Mouse (Mus musculus): ENCODE measurements at regions not wholly inside any gene's neighbourhood (a gene's known extent, or its start where the extent isn't known, plus 50 kb on each side); places are given as distances from the start of the nearest gene placed in this dataset.
A peak's percentile ranks its signal among the peaks of the same experiment; 100 is the strongest.
"Not testable (repeated sequence)": the region's sequence is repeated elsewhere in the genome, so short reads cannot be mapped to it uniquely, and the experiment has no call there.

- ATAC-seq (ENCODE audit: insufficient number of reproducible peaks, low FRiP score) = no peak
- no peak overlapping the region for H3K4me3 ChIP-seq
- 0 out of 2 replicates have a peak, but pooled peaks cover 2% of the 10 kb centered on the region for H3K4me1 ChIP-seq (replicated peaks)
- 72% methylated on average over 7 of the region's 7 CpGs for WGBS
- H3K27me3 ChIP-seq (replicated peaks) = 0 out of 2 replicates have a peak, but pooled peaks cover 4% of the 10 kb centered on the region
- H3K27ac ChIP-seq (ENCODE audit: poor library complexity, severe bottlenecking) = no peak overlapping the region
- no peaks in the 10 kb centered on the region; the same call in 1 of the 2 replicates for H3K9me3 ChIP-seq (replicated peaks)
- no peak overlapping the region for H3K9ac ChIP-seq
- no peaks in the 10 kb centered on the region for H3K36me3 ChIP-seq
- H3K4me2 ChIP-seq = no peak overlapping the region
Observed at GRCm38 (mm10) chr13:97347696-97348095, 106.8 kb downstream of the Enc1 start.

- peaks cover 3% of the 10 kb centered on the region for H3K4me1 ChIP-seq (replicated peaks)
- H3K9ac ChIP-seq = no peak overlapping the region
- no peaks in the 10 kb centered on the region for H3K27me3 ChIP-seq (replicated peaks)
- no peaks in the 10 kb centered on the region; the same call in 1 of the 2 replicates for H3K9me3 ChIP-seq (replicated peaks)
- H3K36me3 ChIP-seq = no peaks in the 10 kb centered on the region
- no peak overlapping the region for H3K4me3 ChIP-seq
- H3K27ac ChIP-seq (ENCODE audit: poor library complexity, severe bottlenecking) = no peak overlapping the region
- ATAC-seq (ENCODE audit: insufficient number of reproducible peaks, low FRiP score) = no peak
- 50% methylated on average over 7 of the region's 7 CpGs for WGBS
- no peak overlapping the region for H3K4me2 ChIP-seq
Observed at GRCm38 (mm10) chr13:97341218-97341889, 100.4 kb downstream of the Enc1 start.

GRCm38 (mm10) chr13:97337954-97338353 is 97.0 kb downstream of the Enc1 start:
- Histone ChIP-seq H3K36me3 (no peaks in the 10 kb centered on the region), H3K9ac (no peak overlapping the region), H3K9me3 (replicated peaks) (no peaks in the 10 kb centered on the region), H3K27me3 (replicated peaks) (no peaks in the 10 kb centered on the region), H3K4me2 (no peak overlapping the region), H3K4me3 (no peak overlapping the region), H3K27ac (ENCODE audit: poor library complexity, severe bottlenecking) (no peak overlapping the region), H3K4me1 (replicated peaks) (peaks cover 13% of the 10 kb centered on the region)
- ATAC-seq (ENCODE audit: insufficient number of reproducible peaks, low FRiP score) = no peak
- 36% methylated on average over 3 of the region's 3 CpGs for WGBS

DNA sequence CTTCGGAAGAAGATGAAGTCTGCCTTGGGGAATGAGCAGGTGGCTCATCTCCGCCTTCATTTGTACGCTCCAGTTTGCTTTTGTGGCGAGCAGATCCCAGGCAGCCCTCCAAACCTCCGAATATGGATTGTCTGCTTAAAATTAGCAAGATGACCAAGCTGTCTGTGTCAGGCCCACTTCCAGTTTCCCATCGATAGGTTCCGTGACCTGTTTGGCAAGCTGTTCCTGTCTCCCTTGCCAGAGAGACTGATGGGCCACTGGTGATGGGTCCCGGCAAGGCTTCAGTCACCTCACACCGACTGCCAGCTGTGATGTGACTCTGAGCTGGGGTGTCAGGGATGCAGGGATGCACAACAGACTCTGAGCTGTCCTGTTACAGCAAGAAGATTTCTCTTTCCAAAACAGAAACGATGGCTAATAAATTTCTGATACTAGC is 96.4 kb downstream of the Enc1 start:
- H3K36me3 ChIP-seq = no peaks in the 10 kb centered on the region
- H3K9ac ChIP-seq = no peak overlapping the region
- no peak overlapping the region for H3K4me2 ChIP-seq
- H3K4me1 ChIP-seq (replicated peaks) = peaks cover 13% of the 10 kb centered on the region
- no peak overlapping the region for H3K27ac ChIP-seq (ENCODE audit: poor library complexity, severe bottlenecking)
- H3K9me3 ChIP-seq (replicated peaks) = no peaks in the 10 kb centered on the region
- H3K4me3 ChIP-seq = no peak overlapping the region
- 69% methylated on average over 10 of the region's 10 CpGs for WGBS
- no peak for ATAC-seq (ENCODE audit: insufficient number of reproducible peaks, low FRiP score)
- H3K27me3 ChIP-seq (replicated peaks) = no peaks in the 10 kb centered on the region

- no peak overlapping the region for H3K9ac ChIP-seq
- H3K4me2 ChIP-seq = no peak overlapping the region
- H3K36me3 ChIP-seq = no peaks in the 10 kb centered on the region
- no peaks in the 10 kb centered on the region for H3K9me3 ChIP-seq (replicated peaks)
- H3K27ac ChIP-seq (ENCODE audit: poor library complexity, severe bottlenecking) = no peak overlapping the region
- H3K4me1 ChIP-seq (replicated peaks) = peaks cover 27% of the 10 kb centered on the region
- H3K27me3 ChIP-seq (replicated peaks) = peaks cover 10% of the 10 kb centered on the region; the same call in 1 of the 2 replicates
- no peak for ATAC-seq (ENCODE audit: insufficient number of reproducible peaks, low FRiP score)
- H3K4me3 ChIP-seq = no peak overlapping the region
- 27% methylated on average over 10 of the region's 10 CpGs for WGBS
Observed at GRCm38 (mm10) chr13:97333801-97334534, 93.1 kb downstream of the Enc1 start.

- Histone ChIP-seq H3K27ac (ENCODE audit: poor library complexity, severe bottlenecking) (no peak overlapping the region), H3K4me2 (no peak overlapping the region), H3K27me3 (replicated peaks) (peaks cover 10% of the 10 kb centered on the region; the same call in 1 of the 2 replicates), H3K9me3 (replicated peaks) (0 out of 2 replicates have a peak, but pooled peaks cover 3% of the 10 kb centered on the region), H3K36me3 (no peaks in the 10 kb centered on the region), H3K9ac (no peak overlapping the region), H3K4me1 (replicated peaks) (peaks cover 23% of the 10 kb centered on the region), H3K4me3 (no peak overlapping the region)
- ATAC-seq (ENCODE audit: insufficient number of reproducible peaks, low FRiP score) = 0 out of 2 replicates have a peak, but pooled peaks have one; percentile 18
- WGBS = 81% methylated on average over 14 of the region's 14 CpGs
Observed at GRCm38 (mm10) chr13:97331072-97331471, 90.2 kb downstream of the Enc1 start.

GRCm38 (mm10) chr13:97321307-97321706 is 80.4 kb downstream of the Enc1 start:
- not testable (repeated sequence) for H3K4me3 ChIP-seq; H3K4me2 ChIP-seq; H3K27me3 ChIP-seq (replicated peaks); H3K36me3 ChIP-seq; H3K9me3 ChIP-seq (replicated peaks); ATAC-seq (ENCODE audit: insufficient number of reproducible peaks, low FRiP score); H3K9ac ChIP-seq
- 0 out of 2 replicates have a peak overlapping the region, but pooled peaks have one; percentile 34 for H3K27ac ChIP-seq (ENCODE audit: poor library complexity, severe bottlenecking)
- WGBS = 60% methylated on average over 4 of the region's 4 CpGs
- H3K4me1 ChIP-seq (replicated peaks) = peaks cover 38% of the 10 kb centered on the region

- ATAC-seq (ENCODE audit: insufficient number of reproducible peaks, low FRiP score) = peak; percentile 52; the same call in 1 of the 2 replicates
- H3K9ac ChIP-seq = no peak overlapping the region
- H3K4me2 ChIP-seq = no peak overlapping the region
- peaks cover 38% of the 10 kb centered on the region for H3K4me1 ChIP-seq (replicated peaks)
- H3K27me3 ChIP-seq (replicated peaks) = no peaks in the 10 kb centered on the region
- 24% methylated on average over 4 of the region's 4 CpGs for WGBS
- peak overlapping the region; percentile 34 for H3K27ac ChIP-seq (ENCODE audit: poor library complexity, severe bottlenecking)
- no peaks in the 10 kb centered on the region for H3K36me3 ChIP-seq
- no peak overlapping the region for H3K4me3 ChIP-seq
- no peaks in the 10 kb centered on the region for H3K9me3 ChIP-seq (replicated peaks)
Observed at GRCm38 (mm10) chr13:97320756-97321155, 79.9 kb downstream of the Enc1 start.

DNA sequence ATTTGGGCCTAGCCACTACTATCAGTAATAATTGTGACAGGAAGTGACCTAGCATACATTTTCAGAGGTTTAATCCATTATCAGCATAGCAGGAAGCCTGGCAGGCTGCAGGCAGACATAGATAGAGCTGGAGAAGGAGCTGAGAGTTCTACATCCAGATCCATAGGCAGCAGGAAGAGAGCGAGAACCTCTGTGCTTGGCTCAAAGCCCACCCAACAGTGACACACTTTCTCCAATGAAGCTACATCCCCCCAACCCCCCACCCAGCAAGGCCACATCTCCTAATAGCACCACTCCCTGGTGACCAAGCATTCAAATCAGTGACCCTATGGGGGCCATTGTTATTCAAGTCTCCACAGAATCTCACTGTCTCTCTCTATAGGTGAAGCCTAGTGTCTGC is 79.4 kb downstream of the Enc1 start:
- Histone ChIP-seq H3K9ac (no peak overlapping the region), H3K9me3 (replicated peaks) (no peaks in the 10 kb centered on the region), H3K4me2 (no peak overlapping the region; the same call in 1 of the 2 replicates), H3K27ac (ENCODE audit: poor library complexity, severe bottlenecking) (peak overlapping the region; percentile 34), H3K27me3 (replicated peaks) (0 out of 2 replicates have a peak, but pooled peaks cover 2% of the 10 kb centered on the region), H3K4me3 (no peak overlapping the region), H3K4me1 (replicated peaks) (peaks cover 38% of the 10 kb centered on the region), H3K36me3 (no peaks in the 10 kb centered on the region)
- ATAC-seq (ENCODE audit: insufficient number of reproducible peaks, low FRiP score) = peak; percentile 82
- WGBS = 60% methylated on average over 1 of the region's 1 CpGs

DNA sequence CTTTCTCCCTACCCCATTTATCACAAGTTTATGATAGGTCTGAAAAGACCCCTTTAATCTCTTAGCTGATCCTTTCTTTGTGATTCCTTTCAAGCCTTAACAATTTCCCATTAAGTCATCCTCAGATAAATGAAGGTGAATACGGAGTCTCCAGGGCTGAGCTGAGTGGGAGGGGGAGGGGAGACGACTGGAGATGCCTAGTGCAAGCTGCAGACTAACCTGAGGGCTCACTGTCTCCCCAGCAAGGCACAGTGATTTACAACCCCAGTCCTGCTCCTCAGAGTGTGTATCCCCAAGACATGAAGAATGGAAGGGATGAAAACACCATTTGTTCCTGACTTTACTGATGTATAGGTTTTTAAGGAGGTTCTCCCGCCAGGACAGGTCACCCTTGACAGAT is 76.7 kb downstream of the Enc1 start:
- H3K27me3 ChIP-seq (replicated peaks) = 0 out of 2 replicates have a peak, but pooled peaks cover 3% of the 10 kb centered on the region
- WGBS = 24% methylated on average over 3 of the region's 3 CpGs
- H3K4me1 ChIP-seq (replicated peaks) = peaks cover 39% of the 10 kb centered on the region
- no peaks in the 10 kb centered on the region for H3K36me3 ChIP-seq
- no peak overlapping the region for H3K4me3 ChIP-seq
- H3K9ac ChIP-seq = no peak overlapping the region
- ATAC-seq (ENCODE audit: insufficient number of reproducible peaks, low FRiP score) = no peak
- no peak overlapping the region for H3K4me2 ChIP-seq
- no peak overlapping the region for H3K27ac ChIP-seq (ENCODE audit: poor library complexity, severe bottlenecking)
- no peaks in the 10 kb centered on the region for H3K9me3 ChIP-seq (replicated peaks)
